Mouse (Mus musculus) megakaryocyte, embryonic 14.5 days (primary cell): Measurements from ENCODE around the gene Epo.

Source experiments
- FLI1 ChIP-seq: IDR thresholded peaks from 2 replicates; pipeline ENCODE4 v1.6.1; 2012; ENCODE audit warnings: low read length, inconsistent platforms, mixed read lengths
- GATA1 ChIP-seq: IDR thresholded peaks from 3 replicates; pipeline ENCODE4 v1.6.1; 2012; ENCODE audit warnings: mixed read lengths, low read length, inconsistent platforms, borderline replicate concordance

- no peak for TF ChIP-seq GATA1
- TF ChIP-seq FLI1: no peak
Observed at GRCm38 (mm10) chr5:137491559-137491958, 41.5 kb downstream of the Epo start.
